Mouse (Mus musculus) thymus, adult 2 months (tissue): ENCODE data around the gene Cyb561d2.

Source experiments
- CTCF ChIP-seq: fragments of 200-500 bp; IDR thresholded peaks from 2 replicates; pipeline ENCODE4 v1.5.1; 2012; ENCODE audit warnings: mild to moderate bottlenecking, control low read depth, low read length, moderate library complexity, borderline replicate concordance; ENCODE audit not compliant: control insufficient read depth, poor library complexity, insufficient read depth; ENCODE audit errors: extremely low read depth
- POLR2A ChIP-seq: fragments of 200-500 bp; IDR thresholded peaks from 2 replicates; pipeline ENCODE4 v1.6.1; 2012; ENCODE audit warnings: mild to moderate bottlenecking, low read length, control low read depth, moderate library complexity; ENCODE audit not compliant: control insufficient read depth, poor library complexity, insufficient read depth; ENCODE audit errors: extremely low read depth

DNA sequence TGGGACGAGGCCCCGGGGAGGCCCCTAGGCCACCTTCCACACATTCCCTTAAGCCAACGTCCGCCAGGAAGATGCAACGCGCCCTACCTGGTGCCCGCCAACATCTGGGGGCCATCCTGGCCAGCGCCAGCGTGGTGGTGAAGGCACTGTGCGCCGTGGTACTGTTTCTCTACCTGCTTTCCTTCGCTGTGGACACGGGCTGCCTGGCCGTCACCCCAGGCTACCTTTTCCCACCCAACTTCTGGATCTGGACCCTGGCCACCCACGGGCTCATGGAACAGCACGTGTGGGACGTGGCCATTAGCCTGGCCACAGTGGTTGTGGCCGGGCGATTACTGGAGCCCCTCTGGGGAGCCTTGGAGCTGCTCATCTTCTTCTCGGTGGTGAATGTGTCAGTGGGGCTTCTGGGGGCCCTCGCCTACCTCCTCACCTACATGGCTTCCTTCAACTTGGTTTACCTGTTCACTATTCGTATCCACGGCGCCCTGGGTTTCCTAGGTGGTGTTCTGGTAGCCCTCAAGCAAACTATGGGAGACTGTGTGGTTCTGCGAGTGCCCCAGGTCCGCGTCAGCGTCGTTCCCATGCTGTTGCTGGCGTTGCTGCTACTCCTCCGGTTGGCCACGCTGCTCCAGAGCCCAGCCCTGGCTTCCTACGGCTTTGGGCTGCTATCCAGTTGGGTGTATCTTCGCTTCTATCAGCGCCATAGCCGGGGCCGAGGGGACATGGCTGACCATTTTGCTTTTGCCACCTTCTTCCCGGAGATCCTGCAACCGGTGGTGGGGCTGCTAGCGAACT, 7.4 kb downstream of the Cyb561d2 start:
- TF ChIP-seq CTCF (no peak), POLR2A (no peak)
